Mouse (Mus musculus) brain, embryonic 14.5 days (tissue): Measurements from ENCODE around the gene Sgpp1.

Experiments
- CTCF ChIP-seq: fragments of 200-500 bp; IDR thresholded peaks from 2 replicates; pipeline ENCODE4 v1.5.1; 2012; ENCODE audit warnings: inconsistent platforms, mild to moderate bottlenecking, moderate library complexity, borderline replicate concordance; ENCODE audit not compliant: insufficient read depth, insufficient read length; ENCODE audit errors: extremely low read depth
- POLR2A ChIP-seq: fragments of 200-500 bp; IDR thresholded peaks from 2 replicates; pipeline ENCODE4 v1.6.1; 2012; ENCODE audit warnings: mild to moderate bottlenecking, inconsistent platforms, borderline replicate concordance; ENCODE audit not compliant: poor library complexity, insufficient read depth, insufficient read length, severe bottlenecking; ENCODE audit errors: extremely low read depth

- TF ChIP-seq CTCF = no peak
- no peak for TF ChIP-seq POLR2A
Observed at GRCm38 (mm10) chr12:75766885-75767317, 31.4 kb upstream of the Sgpp1 start.
